21 mouse cellular contexts compared by ENCODE assay signal in genomic region chr4:72562909-72563676, GRCm38 (mm10).
DNase-seq lines count a peak whose midpoint lies in the region; ATAC-seq and TF ChIP-seq lines count a peak whose summit lies in the region.
"Had no signal": no experiment of that assay in that cellular context is flagged by ENCODE, and none has a peak within 500 bp of the region (broad histone marks: within the 10 kb centered on the region; RNA-seq: fewer than 3 reads in every experiment).

No protein-coding gene starts in this region.

- H3K4me2 ChIP-seq in lung, embryonic 14.5 days = no peak overlapping the region
- no peak overlapping the region for H3K4me2 ChIP-seq in forebrain, embryonic 16.5 days (ENCODE audit: low read length)
- H3K4me2 ChIP-seq in neural tube, embryonic 15.5 days = no peak overlapping the region
- H3K4me2 ChIP-seq: embryonic facial prominence, embryonic 13.5 days; hindbrain, embryonic 14.5 days; liver, embryonic 12.5 days; lung, embryonic 15.5 days had no signal

- WGBS in lung, embryonic 14.5 days = 15% methylated on average over 4 of the region's 4 CpGs
- 8% methylated on average over 4 of the region's 4 CpGs for WGBS in forebrain, embryonic 16.5 days
- WGBS in neural tube, embryonic 15.5 days = 12% methylated on average over 4 of the region's 4 CpGs

- H3K4me3 ChIP-seq in lung, embryonic 14.5 days (ENCODE audit: low read depth, low read length) = no peak overlapping the region
- H3K4me3 ChIP-seq in forebrain, embryonic 16.5 days (replicated peaks; ENCODE audit: low read length) = no peak overlapping the region
- no peak overlapping the region for H3K4me3 ChIP-seq in neural tube, embryonic 15.5 days (replicated peaks)
- H3K4me3 ChIP-seq: embryonic facial prominence, embryonic 13.5 days; heart, embryonic 10.5 days; liver, embryonic 12.5 days; lung, embryonic 15.5 days had no signal

- H3K9me3 ChIP-seq in lung, embryonic 14.5 days (ENCODE audit: low read depth, low read length) = no peaks in the 10 kb centered on the region
- no peaks in the 10 kb centered on the region for H3K9me3 ChIP-seq in forebrain, embryonic 16.5 days (ENCODE audit: control insufficient read depth, low read length)
- no peaks in the 10 kb centered on the region for H3K9me3 ChIP-seq in neural tube, embryonic 15.5 days (replicated peaks)
- H3K9me3 ChIP-seq: embryonic facial prominence, embryonic 13.5 days; heart, embryonic 10.5 days; liver, embryonic 12.5 days; lung, embryonic 15.5 days had no signal

- no peaks in the 10 kb centered on the region for H3K36me3 ChIP-seq in lung, embryonic 14.5 days (ENCODE audit: insufficient read depth)
- no peaks in the 10 kb centered on the region for H3K36me3 ChIP-seq in forebrain, embryonic 16.5 days (ENCODE audit: control insufficient read depth, insufficient read depth)
- H3K36me3 ChIP-seq in neural tube, embryonic 15.5 days = no peaks in the 10 kb centered on the region
- H3K36me3 ChIP-seq: embryonic facial prominence, embryonic 13.5 days; heart, embryonic 10.5 days; liver, embryonic 12.5 days; lung, embryonic 15.5 days had no signal

- H3K27ac ChIP-seq in lung, embryonic 14.5 days (ENCODE audit: low read depth) = no peak overlapping the region
- no peak overlapping the region for H3K27ac ChIP-seq in forebrain, embryonic 16.5 days (ENCODE audit: low read length)
- no peak overlapping the region for H3K27ac ChIP-seq in neural tube, embryonic 15.5 days (replicated peaks)
- H3K27ac ChIP-seq: embryonic facial prominence, embryonic 13.5 days; heart, embryonic 10.5 days; hindbrain, embryonic 14.5 days; liver, embryonic 12.5 days; lung, embryonic 15.5 days had no signal

- peak; percentile 27; the same call in 1 of the 2 replicates for ATAC-seq in frontal cortex, adult (ENCODE audit: low TSS enrichment)
- ATAC-seq in lung, embryonic 14.5 days (ENCODE audit: insufficient read depth) = peak; percentile 70; the same call in 1 of the 2 replicates
- peak; percentile 84 for ATAC-seq in forebrain, embryonic 16.5 days
- ATAC-seq in neural tube, embryonic 15.5 days (ENCODE audit: low FRiP score) = peak; percentile 28; the same call in 1 of the 2 replicates
- ATAC-seq in erythroid progenitor cell, adult 5-6 weeks (replicated peaks; ENCODE audit: low FRiP score, poor library complexity, severe bottlenecking) = no peak
- ATAC-seq: liver, embryonic 12.5 days had no signal

- TF ChIP-seq CTCF in lung, embryonic 14.5 days (IDR thresholded peaks at IDR 0.05; ENCODE audit: low read depth) = no peak

- H3K27me3 ChIP-seq in lung, embryonic 14.5 days (ENCODE audit: insufficient read depth, low read length) = no peaks in the 10 kb centered on the region
- H3K27me3 ChIP-seq in forebrain, embryonic 16.5 days (replicated peaks; ENCODE audit: control insufficient read depth, insufficient read depth, low read length) = no peaks in the 10 kb centered on the region
- no peaks in the 10 kb centered on the region for H3K27me3 ChIP-seq in neural tube, embryonic 15.5 days (replicated peaks)
- H3K27me3 ChIP-seq: embryonic facial prominence, embryonic 13.5 days; liver, embryonic 12.5 days; lung, embryonic 15.5 days had no signal

- H3K4me1 ChIP-seq in lung, embryonic 14.5 days (ENCODE audit: insufficient read depth) = no peaks in the 10 kb centered on the region
- H3K4me1 ChIP-seq in forebrain, embryonic 16.5 days (replicated peaks; ENCODE audit: control insufficient read depth, insufficient read depth, low read length) = peaks cover 5% of the 10 kb centered on the region; the same call in 1 of the 2 replicates
- H3K4me1 ChIP-seq in neural tube, embryonic 15.5 days = no peaks in the 10 kb centered on the region
- H3K4me1 ChIP-seq: heart, embryonic 10.5 days; liver, embryonic 12.5 days; lung, embryonic 15.5 days had no signal

- no peak for DNase-seq in frontal cortex, adult 2 months (ENCODE audit: extremely low spot score in 1 of 2, low spot score in 1 of 2)
- peak; percentile 23 for DNase-seq in lung, embryonic 14.5 days
- DNase-seq in lung, postnatal 10 days = no peak
- DNase-seq in urinary bladder, postnatal 36 days (ENCODE audit: low spot score in 2 of 2) = no peak
- DNase-seq: adrenal gland, adult 8-10 months; cerebellum, adult 8-10 months; gastrocnemius, postnatal 14 days; heart, postnatal 10 days; kidney, adult 11 months; kidney, postnatal 36 days; right cerebral cortex, adult 18-20 months; thymus, adult 18-20 months had no signal

- H3K9ac ChIP-seq in lung, embryonic 14.5 days = no peak overlapping the region
- no peak overlapping the region for H3K9ac ChIP-seq in forebrain, embryonic 16.5 days (replicated peaks; ENCODE audit: low read depth, low read length)
- H3K9ac ChIP-seq in neural tube, embryonic 15.5 days (replicated peaks) = no peak overlapping the region
- H3K9ac ChIP-seq: embryonic facial prominence, embryonic 13.5 days; hindbrain, embryonic 14.5 days; liver, embryonic 12.5 days; lung, embryonic 15.5 days had no signal
